Mouse (Mus musculus): ENCODE data around the gene Ninj1. TPM values are rescaled to one million over a fixed set of nuclear protein-coding genes. Genes with fewer than 3 reads are reported as not detected.

Ninj1 gene
- polyA plus RNA-seq (2021), result 106 TPM

- ATAC-seq, result peak; percentile 66
These were observed at the start of gene Ninj1 for GRCm38 (mm10) chr13:49187288-49188218. TSS of gene Ninj1 (plus strand) at chr13:49187485.

GRCm38 (mm10) chr13:49140567-49140966, 46.7 kb upstream of the Ninj1 start:
- no peak for ATAC-seq
- ChIA-PET POLR2A (no interaction called here), CTCF (no interaction called here)
- no peak for DNase-seq (ENCODE audit: low read depth, low spot score)
- H3K27me3 ChIP-seq, result peaks cover 30% of the 10 kb centered on the region
- no peak for TF ChIP-seq CTCF (IDR thresholded peaks at IDR 0.05)
- in situ Hi-C loops (cut with MboI; ENCODE audit: low pct_unique_long_range_greater_than_20kb), result no loop called here

More at GRCm38 (mm10) chr13:49187288-49188218, at the start of gene Ninj1:
- no peak for DNase-seq (ENCODE audit: low read depth, low spot score)
- POLR2A ChIA-PET, result interaction anchor here (1.3 to 1.4 kb wide), 2 partner anchors 29 to 138 kb away, joined by 3 read pairs; no protein-coding TSS in a partner anchor
- CTCF ChIA-PET, result interaction anchor here (0.7 to 1.4 kb wide), 3 partner anchors 14 to 24 kb away, joined by 3 read pairs; no protein-coding TSS in a partner anchor
- no peaks in the 10 kb centered on the region for H3K27me3 ChIP-seq
- in situ Hi-C loops (cut with MboI; ENCODE audit: low pct_unique_long_range_greater_than_20kb), result no loop called here
- no peak for TF ChIP-seq CTCF (IDR thresholded peaks at IDR 0.05)

GRCm38 (mm10) chr13:49142396-49142795, 44.9 kb upstream of the Ninj1 start:
- POLR2A ChIA-PET, result no interaction called here
- H3K27me3 ChIP-seq, result peaks cover 42% of the 10 kb centered on the region
- CTCF ChIA-PET, result no interaction called here
- no peak for ATAC-seq
- in situ Hi-C loops (cut with MboI; ENCODE audit: low pct_unique_long_range_greater_than_20kb), result no loop called here
- DNase-seq (ENCODE audit: low read depth, low spot score), result no peak
- no peak for TF ChIP-seq CTCF (IDR thresholded peaks at IDR 0.05)

- ATAC-seq (no peak), DNase-seq (ENCODE audit: low read depth, low spot score) (no peak)
- POLR2A ChIA-PET, result no interaction called here
- H3K27me3 ChIP-seq, result peaks cover 42% of the 10 kb centered on the region
- CTCF ChIA-PET, result no interaction called here
- in situ Hi-C loops (cut with MboI; ENCODE audit: low pct_unique_long_range_greater_than_20kb), result no loop called here
- TF ChIP-seq CTCF (IDR thresholded peaks at IDR 0.05), result no peak
These were observed 44.0 kb upstream of the Ninj1 start for GRCm38 (mm10) chr13:49143323-49143722.

GRCm38 (mm10) chr13:49144451-49144850, 42.8 kb upstream of the Ninj1 start:
- in situ Hi-C loops (cut with MboI; ENCODE audit: low pct_unique_long_range_greater_than_20kb), result no loop called here
- CTCF ChIA-PET, result no interaction called here
- DNase-seq (ENCODE audit: low read depth, low spot score), result no peak
- ATAC-seq, result no peak
- H3K27me3 ChIP-seq, result peaks cover 49% of the 10 kb centered on the region
- POLR2A ChIA-PET, result no interaction called here
- no peak for TF ChIP-seq CTCF (IDR thresholded peaks at IDR 0.05)

- ATAC-seq, result no peak
- CTCF ChIA-PET, result no interaction called here
- POLR2A ChIA-PET, result interaction anchor here (0.6 kb wide), 1 partner anchor 57 kb away, joined by 3 read pairs; no protein-coding TSS in a partner anchor
- no peak for TF ChIP-seq CTCF (IDR thresholded peaks at IDR 0.05)
- no peak for DNase-seq (ENCODE audit: low read depth, low spot score)
- in situ Hi-C loops (cut with MboI; ENCODE audit: low pct_unique_long_range_greater_than_20kb), result no loop called here
- H3K27me3 ChIP-seq, result peaks cover 52% of the 10 kb centered on the region
These were observed 41.9 kb upstream of the Ninj1 start for GRCm38 (mm10) chr13:49145396-49145795.

GRCm38 (mm10) chr13:49146040-49146697, 41.1 kb upstream of the Ninj1 start:
- ATAC-seq, result no peak
- peaks cover 58% of the 10 kb centered on the region for H3K27me3 ChIP-seq

GRCm38 (mm10) chr13:49146698-49147006, 40.6 kb upstream of the Ninj1 start:
- in situ Hi-C loops (cut with MboI; ENCODE audit: low pct_unique_long_range_greater_than_20kb), result no loop called here
- no peak for DNase-seq (ENCODE audit: low read depth, low spot score)
- CTCF ChIA-PET, result no interaction called here
- no peak for ATAC-seq
- no peak for TF ChIP-seq CTCF (IDR thresholded peaks at IDR 0.05)
- H3K27me3 ChIP-seq, result peaks cover 62% of the 10 kb centered on the region
- POLR2A ChIA-PET, result no interaction called here

More at GRCm38 (mm10) chr13:49146040-49146697, 41.1 kb upstream of the Ninj1 start:
- no peak for DNase-seq (ENCODE audit: low read depth, low spot score)
- in situ Hi-C loops (cut with MboI; ENCODE audit: low pct_unique_long_range_greater_than_20kb), result no loop called here
- ChIA-PET CTCF (no interaction called here), POLR2A (no interaction called here)
- no peak for TF ChIP-seq CTCF (IDR thresholded peaks at IDR 0.05)

- ChIA-PET CTCF (no interaction called here), POLR2A (no interaction called here)
- TF ChIP-seq CTCF (IDR thresholded peaks at IDR 0.05), result no peak
- ATAC-seq, result peak; percentile 19
- peaks cover 57% of the 10 kb centered on the region for H3K27me3 ChIP-seq
- in situ Hi-C loops (cut with MboI; ENCODE audit: low pct_unique_long_range_greater_than_20kb), result no loop called here
- no peak for DNase-seq (ENCODE audit: low read depth, low spot score)
These were observed 40.1 kb upstream of the Ninj1 start for GRCm38 (mm10) chr13:49147007-49147857.

- ATAC-seq, result no peak
These were observed 39.4 kb upstream of the Ninj1 start, which contains the start of gene Wnk2 for GRCm38 (mm10) chr13:49147858-49148226. TSS of gene Wnk2 (minus strand) at chr13:49148014.

More at GRCm38 (mm10) chr13:49147858-49148226, 39.4 kb upstream of the Ninj1 start, which contains the start of gene Wnk2:
- in situ Hi-C loops (cut with MboI; ENCODE audit: low pct_unique_long_range_greater_than_20kb), result no loop called here
- DNase-seq (ENCODE audit: low read depth, low spot score), result no peak
- TF ChIP-seq CTCF (IDR thresholded peaks at IDR 0.05), result no peak
- H3K27me3 ChIP-seq, result peaks cover 53% of the 10 kb centered on the region
- CTCF ChIA-PET, result no interaction called here
- POLR2A ChIA-PET, result no interaction called here

All from Patski (cell line).